Mouse (Mus musculus) limb, embryonic 15.5 days (tissue): ENCODE measurements around the gene Tas2r138. TPM values are rescaled to one million over a fixed set of nuclear protein-coding genes. Genes with fewer than 3 reads are reported as not detected.

Source experiments
- ATAC-seq: fragments of 200-750 bp; cut with Nextera tagmentation; 2 replicates; pipeline ENCODE4 v1.8.0; 2017; ENCODE audit warnings: low read depth, moderate TSS enrichment; ENCODE audit not compliant: insufficient number of reproducible peaks, low FRiP score, low TSS enrichment
- H3K27ac ChIP-seq: fragments of 300-500 bp; sonication (generic); 2 replicates; pipeline ENCODE4 v1.5.1; 2015; ENCODE audit warnings: moderate library complexity, mild to moderate bottlenecking, inconsistent platforms
- H3K27me3 ChIP-seq: fragments of 300-500 bp; sonication (generic); 2 replicates; pipeline ENCODE4 v1.6.1; 2015; ENCODE audit warnings: inconsistent platforms
- H3K36me3 ChIP-seq: fragments of 300-500 bp; sonication (generic); 2 replicates; pipeline ENCODE4 v1.6.1; 2015; ENCODE audit warnings: inconsistent platforms
- H3K4me1 ChIP-seq: fragments of 300-500 bp; sonication (generic); 2 replicates; pipeline ENCODE4 v1.6.1; 2015; ENCODE audit warnings: inconsistent platforms
- H3K4me2 ChIP-seq: fragments of 300-500 bp; sonication (generic); 2 replicates; pipeline ENCODE4 v1.6.1; 2015; ENCODE audit warnings: mild to moderate bottlenecking, inconsistent platforms
- H3K4me3 ChIP-seq: fragments of 300-500 bp; sonication (generic); 2 replicates; pipeline ENCODE4 v1.5.1; 2015; ENCODE audit warnings: mild to moderate bottlenecking, inconsistent platforms
- H3K9ac ChIP-seq: fragments of 300-500 bp; sonication (generic); 2 replicates; pipeline ENCODE4 v1.6.1; 2015; ENCODE audit warnings: inconsistent platforms
- H3K9me3 ChIP-seq: fragments of 300-500 bp; sonication (generic); 2 replicates; pipeline ENCODE4 v1.6.1; 2016; ENCODE audit warnings: inconsistent platforms
- WGBS: fragments of 180-500 bp; shearing (Covaris S2); methylation state at CpG from one replicate; pipeline ENCODE4 v1.1.7; 2015; 5-methylcytosine and 5-hydroxymethylcytosine counted together
- polyA plus RNA-seq: library from polyadenylated mRNA; unstranded; fragments of >200 nt; fragmentation: Nextera tagmentation; extraction: Ambion mirVana; gene quantifications from 2 replicates; pipeline ENCODE4 v1.2.1, GENCODE M21; 2015

Tas2r138 gene
- polyA plus RNA-seq: not detected in 2 replicates

DNA sequence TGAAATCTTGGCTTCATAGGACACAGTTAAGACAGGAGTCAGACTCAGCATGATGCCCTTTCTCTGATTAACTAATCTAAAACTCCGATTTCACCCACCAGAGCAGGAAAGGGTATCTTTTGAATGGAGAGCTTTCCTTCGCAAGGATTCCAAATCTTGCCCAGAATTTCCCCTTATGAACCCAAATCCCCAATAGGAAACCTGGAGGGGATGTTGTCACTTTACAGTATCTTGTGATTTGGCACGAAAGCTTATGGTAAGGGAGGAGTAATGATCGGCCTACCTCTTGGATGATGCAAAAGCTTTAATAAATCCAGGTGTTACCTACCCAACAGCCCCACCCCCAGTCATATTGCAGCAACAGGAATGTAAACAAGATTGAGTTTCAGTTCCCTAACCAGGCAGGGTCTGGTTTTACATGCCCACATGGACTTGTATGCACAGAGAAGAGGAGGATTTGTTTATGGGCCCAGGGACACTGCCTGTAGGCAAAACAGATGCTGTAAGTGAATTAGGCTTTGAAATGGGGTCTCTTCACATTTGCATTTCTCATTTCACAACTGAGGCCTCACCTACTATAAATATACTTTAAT, at the start of gene Tas2r138:
Gene Tas2r138, minus strand, starts transcription at position 51 of the 593 bp plus-strand sequence.
- Histone ChIP-seq H3K4me3 (no peak within 1 kb of the TSS), H3K27ac (no peak within 1 kb of the TSS), H3K9ac (no peak within 1 kb of the TSS), H3K9me3 (no peaks in the 10 kb centered on the region), H3K27me3 (no peaks in the 10 kb centered on the region), H3K4me2 (no peak within 1 kb of the TSS), H3K4me1 (no peaks in the 10 kb centered on the region), H3K36me3 (no peaks in the 10 kb centered on the region)
- ATAC-seq: no peak
- WGBS: 79% methylated on average over 4 of the region's 4 CpGs

- Histone ChIP-seq H3K27ac (no peak overlapping the region), H3K9ac (no peak overlapping the region), H3K4me1 (no peaks in the 10 kb centered on the region), H3K27me3 (no peaks in the 10 kb centered on the region), H3K4me3 (no peak overlapping the region), H3K36me3 (no peaks in the 10 kb centered on the region), H3K4me2 (no peak overlapping the region), H3K9me3 (no peaks in the 10 kb centered on the region)
- no peak for ATAC-seq
- WGBS: 60% methylated on average over 2 of the region's 2 CpGs
These were observed 47.8 kb upstream of the Tas2r138 start for GRCm38 (mm10) chr6:40660930-40661329.

- Histone ChIP-seq H3K4me3 (no peak overlapping the region), H3K4me2 (no peak overlapping the region), H3K9me3 (no peaks in the 10 kb centered on the region), H3K36me3 (no peaks in the 10 kb centered on the region), H3K27me3 (no peaks in the 10 kb centered on the region), H3K4me1 (no peaks in the 10 kb centered on the region), H3K27ac (no peak overlapping the region), H3K9ac (no peak overlapping the region)
- no peak for ATAC-seq
- WGBS: 83% methylated on average over 1 of the region's 1 CpGs
These were observed 37.8 kb upstream of the Tas2r138 start for GRCm38 (mm10) chr6:40650953-40651352.

- Histone ChIP-seq H3K4me1 (no peaks in the 10 kb centered on the region), H3K36me3 (no peaks in the 10 kb centered on the region), H3K27ac (no peak overlapping the region), H3K27me3 (no peaks in the 10 kb centered on the region), H3K9me3 (no peaks in the 10 kb centered on the region), H3K9ac (no peak overlapping the region), H3K4me3 (no peak overlapping the region), H3K4me2 (no peak overlapping the region)
- ATAC-seq: no peak
- 64% methylated on average over 8 of the region's 8 CpGs for WGBS
These were observed 32.6 kb upstream of the Tas2r138 start for GRCm38 (mm10) chr6:40645701-40646100.

DNA sequence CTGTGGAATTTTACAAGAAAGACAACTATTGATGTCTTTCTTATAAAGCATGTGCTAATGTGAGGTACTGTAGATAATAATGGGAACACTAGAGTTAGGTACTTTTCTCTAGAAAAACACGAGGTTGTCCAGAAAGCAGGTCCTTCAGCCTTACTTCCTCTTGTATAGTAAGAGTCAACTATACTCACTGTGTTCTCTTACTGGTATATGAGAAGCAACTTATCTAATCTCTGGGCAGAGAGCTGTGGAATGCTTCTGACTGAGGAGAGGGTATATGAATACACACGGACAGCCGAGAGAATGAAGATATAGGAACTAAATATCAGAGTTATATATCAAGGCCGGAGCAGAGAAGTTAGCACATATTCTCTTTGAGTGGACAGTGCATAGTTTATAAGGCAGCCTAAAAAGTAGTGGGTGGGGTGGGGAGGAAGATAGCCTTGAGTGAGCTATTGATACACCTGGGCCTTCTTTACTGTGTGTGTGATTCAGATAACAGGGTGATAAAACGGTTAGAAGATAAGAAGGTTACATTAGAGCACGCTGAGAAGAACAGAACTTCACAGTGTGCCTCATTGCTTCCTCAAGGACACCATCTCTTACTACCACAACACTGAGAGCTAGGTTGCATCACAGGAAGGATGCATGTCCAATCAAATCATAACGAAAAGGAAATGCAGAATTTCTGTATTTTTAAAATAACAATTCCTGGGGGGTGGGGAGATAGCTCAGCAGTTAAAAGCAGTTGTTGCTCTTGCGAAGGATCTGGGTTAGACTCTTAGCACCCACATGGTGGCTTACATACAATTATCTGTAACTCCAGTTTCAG, 27.8 kb upstream of the Tas2r138 start:
- H3K4me1 ChIP-seq: no peaks in the 10 kb centered on the region
- no peaks in the 10 kb centered on the region for H3K9me3 ChIP-seq
- H3K27ac ChIP-seq: no peak overlapping the region
- no peak overlapping the region for H3K4me2 ChIP-seq
- H3K9ac ChIP-seq: no peak overlapping the region
- H3K4me3 ChIP-seq: no peak overlapping the region
- ATAC-seq: no peak
- H3K36me3 ChIP-seq: no peaks in the 10 kb centered on the region
- 81% methylated on average over 8 of the region's 8 CpGs for WGBS
- H3K27me3 ChIP-seq: no peaks in the 10 kb centered on the region

- Histone ChIP-seq H3K9me3 (no peaks in the 10 kb centered on the region), H3K27me3 (no peaks in the 10 kb centered on the region), H3K9ac (no peak overlapping the region), H3K36me3 (no peaks in the 10 kb centered on the region), H3K4me3 (no peak overlapping the region), H3K27ac (no peak overlapping the region), H3K4me1 (no peaks in the 10 kb centered on the region), H3K4me2 (no peak overlapping the region)
- WGBS: 88% methylated on average over 5 of the region's 5 CpGs
- ATAC-seq: no peak
These were observed 24.6 kb upstream of the Tas2r138 start for GRCm38 (mm10) chr6:40637755-40638154.

DNA sequence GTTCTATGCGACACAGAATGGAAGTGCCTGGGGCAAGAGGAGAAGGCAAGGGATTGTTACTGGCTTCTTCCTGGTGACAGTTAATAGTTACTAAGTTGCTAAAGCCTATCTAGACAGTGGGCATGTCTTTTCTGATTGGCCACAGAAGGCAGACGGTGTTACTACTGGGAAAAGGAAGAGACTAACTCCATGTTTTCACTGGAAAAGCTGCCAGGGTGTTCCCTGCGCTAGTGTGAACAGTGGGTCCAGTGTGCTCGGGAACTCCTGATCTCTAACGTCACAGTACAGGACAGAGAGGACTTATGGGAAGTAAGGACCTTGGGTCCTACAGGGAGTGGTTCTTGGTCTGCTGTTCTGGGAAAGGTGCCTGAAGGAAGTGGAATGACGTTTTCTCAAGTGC, 22.4 kb upstream of the Tas2r138 start:
- no peak overlapping the region for H3K4me3 ChIP-seq
- no peaks in the 10 kb centered on the region for H3K4me1 ChIP-seq
- no peak overlapping the region for H3K27ac ChIP-seq
- H3K9ac ChIP-seq: no peak overlapping the region
- no peaks in the 10 kb centered on the region for H3K36me3 ChIP-seq
- H3K27me3 ChIP-seq: no peaks in the 10 kb centered on the region
- no peaks in the 10 kb centered on the region for H3K9me3 ChIP-seq
- no peak overlapping the region for H3K4me2 ChIP-seq
- no peak for ATAC-seq
- 71% methylated on average over 6 of the region's 6 CpGs for WGBS

DNA sequence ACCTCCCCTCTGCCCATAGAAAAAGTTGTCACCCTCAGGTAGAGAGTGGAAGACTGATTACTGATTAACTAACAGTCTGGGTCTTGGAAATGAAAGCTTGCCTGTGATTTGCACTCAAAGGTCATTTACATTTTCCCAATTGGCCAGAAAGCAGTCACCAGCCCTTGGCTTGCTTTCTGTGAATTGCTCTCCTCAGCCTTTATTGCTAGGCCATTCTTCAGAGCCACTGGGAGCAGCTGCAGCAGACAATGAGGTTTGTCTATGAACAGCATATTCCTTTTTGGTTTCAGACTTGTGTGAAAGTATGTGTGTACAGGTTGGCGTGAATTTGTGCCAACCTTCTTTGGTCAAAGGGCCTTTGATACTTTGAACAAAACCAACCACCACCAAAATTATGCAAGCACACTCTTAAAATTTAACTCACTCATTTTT, 21.5 kb upstream of the Tas2r138 start:
- WGBS: 71% methylated on average over 1 of the region's 1 CpGs
- H3K4me1 ChIP-seq: no peaks in the 10 kb centered on the region
- H3K27ac ChIP-seq: no peak overlapping the region
- no peaks in the 10 kb centered on the region for H3K27me3 ChIP-seq
- no peaks in the 10 kb centered on the region for H3K36me3 ChIP-seq
- ATAC-seq: no peak
- no peaks in the 10 kb centered on the region for H3K9me3 ChIP-seq
- no peak overlapping the region for H3K9ac ChIP-seq
- H3K4me2 ChIP-seq: no peak overlapping the region
- H3K4me3 ChIP-seq: no peak overlapping the region

- H3K4me3 ChIP-seq: no peak within 1 kb of the TSS
- H3K9me3 ChIP-seq: no peaks in the 10 kb centered on the region
- 80% methylated on average over 8 of the region's 8 CpGs for WGBS
- no peak within 1 kb of the TSS for H3K4me2 ChIP-seq
- no peaks in the 10 kb centered on the region for H3K27me3 ChIP-seq
- no peaks in the 10 kb centered on the region for H3K36me3 ChIP-seq
- no peak within 1 kb of the TSS for H3K27ac ChIP-seq
- H3K9ac ChIP-seq: no peak within 1 kb of the TSS
- no peaks in the 10 kb centered on the region for H3K4me1 ChIP-seq
- ATAC-seq: no peak
These were observed 15.4 kb upstream of the Tas2r138 start, which contains the start of gene Mgam for GRCm38 (mm10) chr6:40628406-40629000. Gene Mgam, plus strand, starts transcription at chr6:40628831.

GRCm38 (mm10) chr6:40626111-40626510, 13.0 kb upstream of the Tas2r138 start:
- no peaks in the 10 kb centered on the region for H3K36me3 ChIP-seq
- H3K4me2 ChIP-seq: no peak overlapping the region
- no peak overlapping the region for H3K27ac ChIP-seq
- ATAC-seq: no peak
- no peak overlapping the region for H3K4me3 ChIP-seq
- H3K27me3 ChIP-seq: no peaks in the 10 kb centered on the region
- H3K4me1 ChIP-seq: no peaks in the 10 kb centered on the region
- no peaks in the 10 kb centered on the region for H3K9me3 ChIP-seq
- WGBS: 52% methylated on average over 1 of the region's 1 CpGs
- H3K9ac ChIP-seq: no peak overlapping the region

DNA sequence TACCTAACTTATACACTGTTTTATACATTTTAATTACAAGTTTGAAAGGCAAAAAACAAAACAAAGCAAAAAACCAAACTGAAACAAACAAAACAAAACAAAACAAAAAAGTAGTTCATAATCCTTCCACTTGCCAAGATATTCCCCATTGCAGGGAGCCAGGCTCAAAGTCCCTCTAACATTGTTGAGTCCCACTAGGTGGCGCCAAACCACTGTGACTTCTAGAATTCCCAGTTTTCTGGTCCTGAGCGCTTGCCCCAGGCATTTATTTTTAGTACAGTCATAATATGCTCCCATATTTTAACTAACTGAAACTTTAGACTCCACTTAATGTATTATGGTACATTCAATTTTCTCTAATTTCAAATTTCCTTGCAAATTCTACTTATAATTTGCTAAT, 4.9 kb upstream of the Tas2r138 start:
- Histone ChIP-seq H3K9ac (no peak overlapping the region), H3K4me3 (no peak overlapping the region), H3K4me1 (no peaks in the 10 kb centered on the region), H3K27me3 (no peaks in the 10 kb centered on the region), H3K27ac (no peak overlapping the region), H3K9me3 (no peaks in the 10 kb centered on the region), H3K4me2 (no peak overlapping the region), H3K36me3 (no peaks in the 10 kb centered on the region)
- 17% methylated on average over 2 of the region's 2 CpGs for WGBS
- ATAC-seq: no peak

GRCm38 (mm10) chr6:40610244-40610643, 2.9 kb downstream of the Tas2r138 start:
- Histone ChIP-seq H3K9ac (no peak overlapping the region), H3K4me1 (no peaks in the 10 kb centered on the region), H3K36me3 (no peaks in the 10 kb centered on the region), H3K27ac (no peak overlapping the region), H3K4me3 (no peak overlapping the region), H3K27me3 (no peaks in the 10 kb centered on the region), H3K4me2 (no peak overlapping the region), H3K9me3 (no peaks in the 10 kb centered on the region)
- WGBS: 59% methylated on average over 8 of the region's 8 CpGs
- ATAC-seq: no peak
